Mouse (Mus musculus) E14TG2a.4 (cell line): ENCODE data around the gene M1ap.
A peak's percentile ranks its signal among the peaks of the same experiment; 100 is the strongest.

Source experiments
- H3K27me3 ChIP-seq: 2 replicates; pipeline ENCODE4 v1.6.1; 2014; ENCODE audit warnings: low read length, control low read depth; ENCODE audit not compliant: insufficient read depth
- H3K36me3 ChIP-seq: 2 replicates; pipeline ENCODE4 v1.6.1; 2014; ENCODE audit warnings: low read length, control low read depth; ENCODE audit not compliant: insufficient read depth
- H3K4me1 ChIP-seq: replicated peaks from 2 replicates; pipeline ENCODE4 v1.6.1; 2014; ENCODE audit warnings: low read depth, low read length, control low read depth
- H3K4me3 ChIP-seq: replicated peaks from 2 replicates; pipeline ENCODE4 v1.5.1; 2014; ENCODE audit warnings: mild to moderate bottlenecking, low read length
- H3K9me3 ChIP-seq: 2 replicates; pipeline ENCODE4 v1.6.1; 2014; ENCODE audit warnings: low read length, control low read depth
- CTCF ChIP-seq: conservative IDR thresholded peaks from 2 replicates; pipeline ENCODE4 v1.5.1; 2014; ENCODE audit warnings: low read length
- NANOG ChIP-seq: IDR thresholded peaks from 2 replicates; pipeline ENCODE4 v1.6.1; 2014; ENCODE audit warnings: borderline replicate concordance, low read length, mixed read lengths
- POU5F1 ChIP-seq: IDR thresholded peaks from 2 replicates; pipeline ENCODE4 v1.6.1; 2014; ENCODE audit warnings: low read length, borderline replicate concordance

The M1ap gene

GRCm38 (mm10) chr6:82946651-82947050 is at the start of gene M1ap:
Gene M1ap (plus strand): TSS chr6:82946902.
- H3K9me3 ChIP-seq: peaks cover 5% of the 10 kb centered on the region
- no peak for TF ChIP-seq CTCF
- TF ChIP-seq POU5F1: no peak
- H3K27me3 ChIP-seq: peaks cover 11% of the 10 kb centered on the region; the same call in 1 of the 2 replicates
- no peaks in the 10 kb centered on the region for H3K36me3 ChIP-seq
- peaks cover 14% of the 10 kb centered on the region for H3K4me1 ChIP-seq
- peak within 1 kb of the TSS; percentile 61 for H3K4me3 ChIP-seq

GRCm38 (mm10) chr6:82897311-82897710 is 49.4 kb upstream of the M1ap start:
- TF ChIP-seq NANOG (no peak), CTCF (no peak), POU5F1 (no peak)
- peaks cover under 1% of the 10 kb centered on the region for H3K4me1 ChIP-seq
- no peaks in the 10 kb centered on the region for H3K36me3 ChIP-seq
- no peaks in the 10 kb centered on the region for H3K9me3 ChIP-seq
- H3K4me3 ChIP-seq: no peak overlapping the region
- peaks cover 33% of the 10 kb centered on the region for H3K27me3 ChIP-seq

- H3K9me3 ChIP-seq: no peaks in the 10 kb centered on the region
- TF ChIP-seq CTCF (no peak), POU5F1 (no peak), NANOG (no peak)
- no peaks in the 10 kb centered on the region for H3K4me1 ChIP-seq
- H3K36me3 ChIP-seq: no peaks in the 10 kb centered on the region
- peaks cover 36% of the 10 kb centered on the region for H3K27me3 ChIP-seq
- no peak overlapping the region for H3K4me3 ChIP-seq
These were observed 48.5 kb upstream of the M1ap start for GRCm38 (mm10) chr6:82898227-82898626.

- H3K4me1 ChIP-seq: no peaks in the 10 kb centered on the region
- H3K9me3 ChIP-seq: no peaks in the 10 kb centered on the region
- no peak overlapping the region for H3K4me3 ChIP-seq
- H3K27me3 ChIP-seq: peaks cover 39% of the 10 kb centered on the region
- no peak for TF ChIP-seq NANOG
- no peak for TF ChIP-seq POU5F1
- no peak for TF ChIP-seq CTCF
- H3K36me3 ChIP-seq: no peaks in the 10 kb centered on the region
These were observed 48.0 kb upstream of the M1ap start for GRCm38 (mm10) chr6:82898745-82899144.

- Histone ChIP-seq H3K36me3 (no peaks in the 10 kb centered on the region), H3K4me3 (no peak overlapping the region), H3K27me3 (peaks cover 27% of the 10 kb centered on the region), H3K4me1 (peaks cover 5% of the 10 kb centered on the region; the same call in 1 of the 2 replicates), H3K9me3 (no peaks in the 10 kb centered on the region)
- TF ChIP-seq CTCF: no peak
- TF ChIP-seq POU5F1: no peak
- TF ChIP-seq NANOG: no peak
These were observed 44.1 kb upstream of the M1ap start for GRCm38 (mm10) chr6:82902559-82902958.

GRCm38 (mm10) chr6:82906985-82907384 is 39.7 kb upstream of the M1ap start:
- no peaks in the 10 kb centered on the region for H3K36me3 ChIP-seq
- no peak overlapping the region for H3K4me3 ChIP-seq
- H3K9me3 ChIP-seq: no peaks in the 10 kb centered on the region
- peaks cover 21% of the 10 kb centered on the region for H3K27me3 ChIP-seq
- peaks cover 16% of the 10 kb centered on the region for H3K4me1 ChIP-seq
- no peak for TF ChIP-seq CTCF
- TF ChIP-seq NANOG: no peak
- no peak for TF ChIP-seq POU5F1

GRCm38 (mm10) chr6:82908034-82908433 is 38.7 kb upstream of the M1ap start:
- H3K4me1 ChIP-seq: peaks cover 20% of the 10 kb centered on the region
- no peaks in the 10 kb centered on the region for H3K36me3 ChIP-seq
- H3K4me3 ChIP-seq: no peak overlapping the region
- H3K9me3 ChIP-seq: no peaks in the 10 kb centered on the region
- H3K27me3 ChIP-seq: peaks cover 28% of the 10 kb centered on the region
- TF ChIP-seq CTCF (no peak), NANOG (no peak), POU5F1 (no peak)

- H3K27me3 ChIP-seq: peaks cover 25% of the 10 kb centered on the region
- H3K4me3 ChIP-seq: peak overlapping the region; percentile 41
- TF ChIP-seq NANOG: no peak
- no peak for TF ChIP-seq POU5F1
- TF ChIP-seq CTCF: peak; percentile 85
These were observed 37.4 kb upstream of the M1ap start for GRCm38 (mm10) chr6:82909136-82909855.

GRCm38 (mm10) chr6:82911303-82911702 is 35.4 kb upstream of the M1ap start:
- H3K27me3 ChIP-seq: peaks cover 16% of the 10 kb centered on the region; the same call in 1 of the 2 replicates
- TF ChIP-seq NANOG: no peak
- TF ChIP-seq CTCF: no peak
- TF ChIP-seq POU5F1: no peak
- no peak overlapping the region for H3K4me3 ChIP-seq
- peaks cover 25% of the 10 kb centered on the region for H3K4me1 ChIP-seq
- H3K9me3 ChIP-seq: no peaks in the 10 kb centered on the region
- H3K36me3 ChIP-seq: no peaks in the 10 kb centered on the region

More at GRCm38 (mm10) chr6:82909136-82909855, 37.4 kb upstream of the M1ap start:
- Histone ChIP-seq H3K36me3 (no peaks in the 10 kb centered on the region), H3K9me3 (no peaks in the 10 kb centered on the region), H3K4me1 (peaks cover 30% of the 10 kb centered on the region)
